Mouse (Mus musculus) testis, adult 2 months (tissue): ENCODE measurements around the gene Pgd.

Source experiments
- CTCF ChIP-seq: fragments of 200-500 bp; IDR thresholded peaks from 2 replicates; pipeline ENCODE4 v1.5.1; 2012; ENCODE audit warnings: low read depth, mild to moderate bottlenecking, inconsistent platforms, low read length, moderate library complexity; ENCODE audit not compliant: control insufficient read depth, insufficient read depth, insufficient replicate concordance
- POLR2A ChIP-seq: fragments of 200-500 bp; IDR thresholded peaks from 2 replicates; pipeline ENCODE4 v1.6.1; 2012; ENCODE audit warnings: low read depth, mild to moderate bottlenecking, inconsistent platforms, low read length, moderate library complexity; ENCODE audit not compliant: control insufficient read depth

- TF ChIP-seq CTCF, result no peak
- no peak for TF ChIP-seq POLR2A
Measured at GRCm38 (mm10) chr4:149164150-149164549, 2.4 kb downstream of the Pgd start.
